Mouse (Mus musculus) embryo, embryonic 11.5 days (tissue): ENCODE results near the gene Ak7.

ENCODE experiments used
- DNase-seq: peaks from one replicate; pipeline ENCODE4 v3.0.0-alpha.2; 2012; ENCODE audit warnings: low read depth, low spot score

Ak7 gene

GRCm38 (mm10) chr12:105787626-105788025, 81.8 kb downstream of the Ak7 start:
- no peak for DNase-seq

GRCm38 (mm10) chr12:105789885-105790284, 84.1 kb downstream of the Ak7 start:
- DNase-seq = no peak

- no peak for DNase-seq
Observed at GRCm38 (mm10) chr12:105794896-105795295, 89.1 kb downstream of the Ak7 start.

DNA sequence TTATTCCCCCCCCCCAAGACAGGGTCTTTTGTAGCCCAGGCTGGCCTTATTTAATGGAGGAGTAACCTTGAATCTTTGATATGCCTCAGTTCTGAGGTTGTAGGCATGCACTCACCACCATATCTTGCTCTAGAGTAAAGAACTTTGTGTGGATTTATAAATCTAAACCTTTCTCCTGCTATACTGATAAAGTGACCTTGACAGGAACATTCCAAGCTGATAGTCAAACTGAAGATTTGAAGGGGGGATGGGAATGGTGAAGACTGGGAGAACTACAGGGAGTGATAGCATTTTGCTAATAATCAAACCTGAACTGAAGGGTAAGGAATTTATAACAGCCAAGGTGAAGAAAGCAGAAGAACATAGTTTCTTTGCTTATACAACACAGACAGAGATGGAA, 92.2 kb downstream of the Ak7 start:
- no peak for DNase-seq

GRCm38 (mm10) chr12:105805790-105806189, 100.0 kb downstream of the Ak7 start:
- no peak for DNase-seq

DNA sequence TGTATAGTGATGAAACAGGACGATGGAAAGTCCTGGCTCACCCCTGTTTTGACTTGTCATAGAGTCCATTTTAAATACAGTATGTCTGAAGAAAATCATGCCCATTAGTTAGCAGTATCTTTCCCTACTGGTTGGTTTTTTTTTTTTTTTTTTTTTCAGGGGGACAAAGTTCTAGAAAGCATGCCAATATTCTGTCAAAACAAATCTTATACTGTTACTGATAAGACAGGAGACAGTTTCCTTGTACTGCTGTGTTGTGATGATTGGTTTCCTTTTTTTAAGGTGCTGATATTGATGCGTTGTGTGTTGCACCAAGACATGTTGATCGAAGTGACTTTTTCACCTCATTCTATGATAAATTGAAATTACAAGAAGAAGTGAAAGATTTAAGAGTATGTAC, 100.4 kb downstream of the Ak7 start:
- no peak for DNase-seq

DNA sequence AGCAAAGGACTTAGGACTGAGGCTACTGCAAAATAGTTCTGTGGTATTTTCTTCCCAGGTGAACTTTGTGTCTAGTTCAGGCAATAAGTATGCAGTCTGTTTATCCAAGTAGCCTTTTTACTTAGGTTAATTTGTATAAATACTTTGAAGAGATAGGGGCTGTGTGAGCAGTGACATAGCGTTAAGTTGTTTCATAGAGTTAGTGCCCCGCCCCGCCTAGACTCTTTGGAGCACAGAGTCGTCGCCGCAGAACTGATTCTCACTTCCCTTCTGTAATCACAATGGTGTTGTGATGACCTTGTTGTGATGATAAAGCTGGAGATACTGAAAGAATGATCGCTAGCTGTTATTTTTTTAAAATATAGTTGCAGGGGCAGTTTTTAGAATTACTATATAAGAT, 101.6 kb downstream of the Ak7 start:
- no peak for DNase-seq

DNA sequence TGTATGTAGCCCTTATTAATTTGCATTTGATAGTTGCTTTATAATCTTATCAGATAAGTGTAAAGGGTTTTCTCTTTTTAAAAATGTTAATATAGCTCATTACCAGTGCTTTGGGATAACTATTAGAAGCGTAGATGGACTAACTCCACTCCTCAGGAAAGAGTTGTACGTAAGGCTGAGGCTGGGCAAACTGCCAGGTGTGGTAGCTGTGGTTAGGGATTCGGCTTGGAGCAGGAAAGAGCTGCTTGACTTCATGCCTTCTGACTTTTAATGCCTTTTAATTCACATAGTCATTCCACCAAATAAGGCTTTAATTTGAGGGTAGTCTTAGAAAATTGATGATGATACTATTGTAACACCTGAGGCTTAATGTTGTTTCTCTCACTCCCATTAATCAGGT, 103.2 kb downstream of the Ak7 start:
- DNase-seq = no peak

GRCm38 (mm10) chr12:105810608-105811007, 104.8 kb downstream of the Ak7 start:
- DNase-seq = no peak

DNA sequence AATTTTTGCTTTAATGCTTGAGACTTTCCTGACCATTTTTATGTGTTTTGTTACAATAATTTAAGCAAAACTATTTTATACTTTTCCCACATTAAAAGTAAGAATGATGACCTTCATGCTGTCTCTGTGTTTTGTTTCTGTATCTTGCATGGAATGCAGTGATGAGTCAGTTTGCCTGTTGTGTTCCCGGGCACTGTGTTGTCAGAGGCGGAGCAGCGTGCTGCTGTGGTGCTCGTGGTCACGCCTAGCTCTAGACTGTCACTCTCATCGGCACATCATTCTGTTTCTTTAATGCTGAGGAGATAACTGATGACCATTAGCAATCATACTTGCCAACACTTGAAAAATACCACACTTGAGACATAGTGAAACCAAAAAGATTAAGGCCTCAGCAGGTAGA, 108.2 kb downstream of the Ak7 start:
- DNase-seq = no peak

- no peak for DNase-seq
Observed at GRCm38 (mm10) chr12:105823472-105823871, 117.7 kb downstream of the Ak7 start.

DNA sequence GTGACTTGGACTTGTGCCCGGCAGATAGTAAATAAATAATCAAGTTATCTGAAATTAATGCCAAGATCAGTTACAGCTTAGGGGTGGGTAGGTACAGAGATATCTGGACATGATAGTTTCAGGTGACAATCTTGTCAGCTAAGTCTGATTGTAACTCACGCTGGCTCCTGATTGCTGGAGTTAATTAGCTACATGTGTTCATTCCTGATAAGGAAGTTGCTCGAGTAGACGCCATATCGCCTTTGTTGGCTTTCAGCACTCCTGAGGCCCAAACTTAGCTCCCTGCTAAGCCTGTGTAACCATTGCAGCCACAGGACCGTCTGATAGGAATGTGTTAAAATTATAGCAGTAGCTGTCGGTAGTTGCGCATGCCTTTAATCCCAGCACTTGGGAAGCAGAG, 119.0 kb downstream of the Ak7 start:
- DNase-seq = no peak

DNA sequence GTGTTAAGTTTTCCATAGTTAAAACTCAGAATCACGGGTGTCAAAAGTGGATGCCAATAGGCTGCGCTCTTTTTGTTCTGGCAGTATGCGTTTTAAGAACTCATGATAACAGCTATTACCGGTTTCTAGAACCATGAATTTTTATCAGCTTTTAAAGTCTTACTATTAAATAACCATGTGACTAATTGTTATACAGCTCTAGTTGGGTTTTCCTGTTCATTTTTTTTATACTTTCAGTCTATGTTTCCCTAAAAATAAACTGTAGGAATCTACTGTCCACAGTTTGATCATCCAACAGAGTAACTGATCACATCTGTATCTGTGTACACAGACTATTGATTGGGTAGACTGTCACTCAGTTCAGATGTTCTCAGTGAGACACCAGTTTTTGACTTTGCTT, 119.5 kb downstream of the Ak7 start:
- DNase-seq = no peak
